Mouse (Mus musculus): ENCODE measurements around the gene Pja2.
"Not testable (repeated sequence)": the region's sequence is repeated elsewhere in the genome, so short reads cannot be mapped to it uniquely, and the experiment has no call there.

Gene Pja2

GRCm38 (mm10) chr17:64331898-64332769, at the start of gene Pja2:
Gene Pja2 (minus strand): TSS chr17:64331916.
- peak; percentile 95 to 98 for DNase-seq (ENCODE audit: low spot score in 2 of 2)

- DNase-seq (ENCODE audit: low spot score in 2 of 2) = peak; percentile 43 to 63
Measured at GRCm38 (mm10) chr17:64375327-64375726, 43.6 kb upstream of the Pja2 start.

GRCm38 (mm10) chr17:64363694-64364093, 32.0 kb upstream of the Pja2 start:
- no peak for DNase-seq (ENCODE audit: low spot score in 2 of 2)

- no peak for DNase-seq (ENCODE audit: low spot score in 2 of 2)
Measured at GRCm38 (mm10) chr17:64362570-64362969, 30.9 kb upstream of the Pja2 start.

- DNase-seq (ENCODE audit: low spot score in 2 of 2) = no peak
Measured at GRCm38 (mm10) chr17:64361911-64362425, 30.3 kb upstream of the Pja2 start.

- DNase-seq (ENCODE audit: low spot score in 2 of 2) = no peak
Measured at GRCm38 (mm10) chr17:64353940-64354339, 22.2 kb upstream of the Pja2 start.

DNA sequence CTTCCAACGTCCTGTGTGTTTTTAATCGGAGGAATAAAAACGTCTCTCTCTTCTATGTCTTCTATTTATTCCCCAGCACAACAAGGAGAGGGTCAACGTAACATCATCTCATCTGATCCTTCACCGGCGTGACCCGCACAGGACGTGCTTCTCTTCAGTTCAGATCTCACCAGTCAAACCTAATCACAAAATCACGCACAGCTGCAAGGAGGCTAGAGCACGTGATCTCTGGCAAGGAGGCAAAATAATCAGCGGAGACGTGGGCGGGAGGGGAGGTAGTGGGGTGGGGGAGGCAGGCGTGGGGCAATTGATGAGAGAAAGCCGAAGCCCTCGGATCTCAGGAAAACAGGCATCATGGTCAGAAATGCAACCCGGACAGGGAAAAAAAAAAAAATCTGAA, 14.4 kb upstream of the Pja2 start:
- no peak for DNase-seq (ENCODE audit: low spot score in 2 of 2)

DNA sequence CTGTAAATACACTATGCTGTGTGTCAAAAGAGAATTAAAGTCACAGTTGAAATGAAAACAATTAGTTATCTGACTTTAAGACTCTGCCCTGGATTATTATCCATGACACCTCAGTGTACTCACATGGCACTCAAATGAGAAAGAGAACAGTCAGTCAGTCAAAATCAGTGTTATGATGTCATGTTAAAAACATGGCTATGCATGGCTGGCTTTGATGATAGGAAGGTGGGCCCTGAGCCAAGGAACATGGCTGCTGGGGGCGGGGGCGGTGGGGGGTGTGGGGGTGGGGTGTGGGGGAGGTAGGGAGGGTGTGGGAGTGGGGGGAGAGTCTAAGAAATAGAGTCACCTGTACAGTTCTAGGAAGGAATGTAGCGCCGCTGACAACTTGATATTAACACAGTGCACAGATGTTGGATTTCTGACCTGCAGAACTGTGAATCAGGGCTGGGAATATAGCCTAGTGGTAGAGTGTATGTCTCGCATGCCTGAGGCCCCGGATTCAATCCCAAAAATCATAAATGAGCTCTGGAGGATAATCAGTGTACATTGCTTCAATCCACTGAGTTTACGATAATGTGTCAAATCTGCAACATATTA, 13.0 kb upstream of the Pja2 start:
- DNase-seq (ENCODE audit: low spot score in 2 of 2) = no peak

DNA sequence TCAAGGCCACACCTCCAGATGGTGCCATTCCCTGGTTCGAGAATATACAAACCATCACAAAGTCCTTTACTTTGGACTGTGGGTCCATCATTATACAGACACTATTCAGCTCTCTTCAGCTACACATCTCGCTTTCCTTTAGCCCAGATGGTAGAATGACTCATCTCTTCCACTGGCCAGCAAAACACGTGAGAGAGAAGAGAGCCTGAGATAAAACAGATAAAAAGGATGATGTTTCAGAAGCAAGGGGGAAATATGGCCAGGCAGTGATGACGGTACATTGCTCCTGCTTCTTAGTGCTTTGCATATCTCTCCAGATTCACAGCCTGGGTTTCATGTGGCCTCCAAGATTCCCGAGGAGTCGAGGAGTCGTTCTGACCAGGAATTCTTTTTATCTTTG, 10.0 kb upstream of the Pja2 start:
- no peak for DNase-seq (ENCODE audit: low spot score in 2 of 2)

DNA sequence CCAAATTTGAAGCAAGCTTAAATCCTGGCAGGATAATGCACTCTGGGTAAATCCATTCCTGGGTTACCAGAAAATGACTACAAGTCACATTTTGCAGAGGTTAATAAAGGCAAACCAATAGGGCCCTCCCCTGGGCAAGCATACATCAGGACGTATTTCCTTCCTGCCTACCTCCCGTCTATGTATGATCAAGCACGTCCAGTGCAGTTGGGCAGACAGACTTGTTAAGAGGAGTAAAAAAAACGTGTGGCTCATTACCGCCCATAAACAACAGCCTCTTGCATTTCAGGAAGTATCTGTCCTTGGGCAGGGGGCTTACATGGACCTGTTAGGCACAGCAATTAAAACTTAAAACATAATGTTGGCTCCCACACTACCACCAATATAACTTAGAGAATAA, 8.0 kb upstream of the Pja2 start:
- DNase-seq (ENCODE audit: low spot score in 2 of 2) = no peak

DNA sequence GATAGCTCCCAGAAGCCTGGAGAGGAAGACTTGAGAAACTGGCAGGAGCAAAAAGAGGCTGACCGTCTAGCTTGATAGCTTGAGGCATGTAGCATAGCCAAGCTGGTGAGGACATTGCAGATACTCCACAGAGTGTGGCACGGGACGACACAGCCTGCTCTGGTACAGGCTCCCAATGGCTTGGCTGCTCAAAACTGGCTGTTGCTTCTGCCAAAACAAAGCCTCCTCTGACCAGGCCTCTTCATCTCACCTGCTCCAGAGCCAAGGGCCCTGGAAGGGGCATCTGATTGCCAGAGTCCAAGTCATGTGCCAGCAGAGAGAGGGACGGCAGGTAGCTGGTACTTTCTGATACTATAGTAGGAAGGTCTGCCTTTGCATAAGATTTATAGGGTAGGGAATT, 5.5 kb upstream of the Pja2 start:
- DNase-seq (ENCODE audit: low spot score in 2 of 2) = no peak

DNA sequence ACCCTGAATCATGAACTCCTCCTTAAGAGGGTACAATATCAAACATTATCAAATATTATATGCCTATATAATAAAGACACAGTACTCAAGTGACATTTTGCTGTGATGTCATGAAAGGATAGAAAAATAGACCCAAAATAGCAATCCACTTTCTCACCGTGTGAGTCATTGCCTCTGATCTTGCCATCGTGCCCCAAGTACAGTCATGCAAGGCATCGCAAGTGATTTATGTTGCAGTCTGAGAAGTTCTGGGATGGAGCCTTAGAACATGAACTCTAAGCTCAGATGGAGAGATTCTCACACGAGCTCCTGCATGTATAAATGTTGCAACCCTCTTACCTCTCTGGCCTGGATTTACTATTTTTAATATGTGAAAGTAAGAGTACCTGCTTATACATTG, 2.2 kb upstream of the Pja2 start:
- DNase-seq (ENCODE audit: low spot score in 2 of 2) = no peak

- no peak for DNase-seq (ENCODE audit: low spot score in 2 of 2)
Measured at GRCm38 (mm10) chr17:64332770-64333096, 1.0 kb upstream of the Pja2 start.

- DNase-seq (ENCODE audit: low spot score in 2 of 2) = peak in 1 of 2 experiments; percentile 45
Measured at GRCm38 (mm10) chr17:64331291-64331897, 322 bp downstream of the Pja2 start.

DNA sequence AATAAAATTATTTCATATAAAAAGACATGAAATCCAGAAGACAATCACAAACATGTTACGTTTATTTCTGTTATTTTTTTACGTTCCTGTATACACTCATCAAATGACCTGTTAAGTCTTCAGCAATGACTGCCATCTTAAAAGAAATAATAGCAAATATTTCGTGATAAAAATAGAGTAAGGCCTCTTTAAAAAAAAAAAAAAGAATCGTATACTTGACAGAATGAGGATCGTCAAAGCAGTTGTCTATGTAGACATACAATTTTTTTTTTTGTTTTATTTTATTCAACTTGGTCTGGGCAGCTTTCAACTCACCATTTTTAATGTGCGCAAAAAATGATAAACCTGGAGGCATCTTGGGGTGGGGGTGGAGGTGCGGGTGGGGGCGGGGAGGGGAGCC, 831 bp downstream of the Pja2 start:
- no peak for DNase-seq (ENCODE audit: low spot score in 2 of 2)

- no peak for DNase-seq (ENCODE audit: low spot score in 2 of 2)
Measured at GRCm38 (mm10) chr17:64324556-64324955, 7.2 kb downstream of the Pja2 start.

DNA sequence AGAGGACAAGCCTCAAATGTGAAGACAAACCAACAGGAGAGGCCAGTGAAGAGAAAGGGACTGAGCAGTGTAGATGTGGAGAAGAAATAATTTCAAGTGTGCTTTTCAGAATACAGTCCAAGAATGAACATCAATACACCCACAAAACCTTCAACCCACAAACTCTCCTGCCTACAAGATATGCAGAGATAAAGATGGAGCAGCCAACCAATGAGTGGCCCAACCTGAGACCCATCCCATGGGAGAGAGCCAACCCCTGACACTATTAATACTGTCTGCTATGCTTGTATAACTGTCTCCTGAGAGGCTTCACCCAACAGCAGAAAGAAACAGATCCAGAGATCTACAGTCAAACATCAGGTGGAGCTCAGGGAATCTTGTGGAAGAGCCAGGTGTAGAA, 16.3 kb downstream of the Pja2 start:
- DNase-seq (ENCODE audit: low spot score in 2 of 2) = no peak

DNA sequence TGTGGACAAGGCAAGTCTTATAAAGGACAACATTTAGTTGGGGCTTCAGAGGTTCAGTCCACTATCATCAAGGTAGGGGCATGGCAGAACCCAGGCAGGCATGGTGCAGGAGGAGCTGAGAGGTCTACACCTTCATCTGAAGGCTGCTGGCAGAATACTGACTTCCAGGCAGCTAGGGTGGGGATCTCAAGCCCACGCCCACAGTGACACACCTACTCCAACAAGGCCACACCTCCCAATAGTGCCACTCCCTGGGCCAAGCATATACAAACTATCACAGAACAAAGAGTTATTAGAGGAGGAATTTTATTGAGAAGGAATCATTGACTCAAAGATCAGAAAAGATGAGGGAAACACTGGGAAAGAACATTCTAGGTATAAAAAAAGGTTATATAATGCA, 17.2 kb downstream of the Pja2 start:
- not testable (repeated sequence) for DNase-seq (ENCODE audit: low spot score in 2 of 2)

DNA sequence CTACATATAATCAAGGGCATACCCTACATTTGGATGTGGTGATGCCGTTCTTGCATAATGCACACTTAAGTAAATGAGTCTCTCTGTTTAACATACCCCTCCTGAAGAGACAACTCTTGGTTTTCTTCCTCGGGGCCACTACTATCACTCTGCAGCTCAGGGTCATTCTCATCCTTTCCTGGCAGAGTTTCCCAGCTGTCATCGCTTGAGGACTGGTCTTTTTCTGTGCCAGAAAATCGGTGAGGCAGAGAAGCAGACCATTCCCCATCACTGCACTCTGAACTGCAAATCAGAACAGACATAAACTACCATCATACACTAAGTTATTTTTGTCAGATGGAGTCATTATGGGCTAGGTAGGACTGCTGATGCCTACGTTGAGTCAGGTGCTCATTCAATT, 34.1 kb downstream of the Pja2 start:
- DNase-seq (ENCODE audit: low spot score in 2 of 2) = no peak

GRCm38 (mm10) chr17:64292740-64293139, 39.0 kb downstream of the Pja2 start:
- DNase-seq (ENCODE audit: low spot score in 2 of 2) = no peak

DNA sequence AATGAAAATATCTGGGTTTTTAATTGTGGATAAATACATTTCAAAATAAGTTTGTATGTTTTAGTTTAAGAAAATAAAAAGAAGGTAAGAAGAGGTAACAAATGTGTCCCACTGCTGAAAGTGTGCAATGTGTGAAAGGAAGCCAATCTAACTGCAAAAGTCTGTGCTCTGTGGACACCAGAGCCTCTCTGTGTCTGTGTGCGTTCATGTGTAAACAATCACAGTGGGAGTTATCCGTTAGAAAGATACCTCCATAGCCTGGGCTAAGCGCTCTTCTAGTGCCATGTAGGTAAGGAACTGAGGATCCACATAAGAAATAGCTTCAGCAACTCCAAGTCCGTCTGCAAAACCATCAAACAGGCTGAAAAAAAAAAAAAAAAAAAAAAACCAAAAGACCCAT, 42.0 kb downstream of the Pja2 start:
- no peak for DNase-seq (ENCODE audit: low spot score in 2 of 2)

- no peak for DNase-seq (ENCODE audit: low spot score in 2 of 2)
Measured at GRCm38 (mm10) chr17:64288000-64288399, 43.7 kb downstream of the Pja2 start.

DNA sequence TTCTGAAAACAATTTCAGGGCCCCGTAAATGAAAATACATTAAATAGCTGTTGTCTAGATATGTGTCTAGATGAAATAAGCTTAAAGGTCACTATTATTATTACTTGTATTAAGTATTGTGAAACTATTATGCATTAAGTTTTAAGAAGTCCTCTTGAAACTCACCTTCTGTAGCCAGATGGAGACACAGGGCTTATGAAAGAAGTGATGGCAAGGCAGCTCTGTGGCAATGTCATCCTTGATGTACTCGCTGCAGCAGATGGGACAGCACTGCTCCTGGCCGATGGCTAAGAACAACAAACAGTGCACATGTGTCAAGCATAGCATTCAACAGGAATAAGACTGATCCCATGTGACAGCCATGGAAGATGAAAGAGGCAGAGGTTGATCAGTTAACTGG, 44.9 kb downstream of the Pja2 start:
- DNase-seq (ENCODE audit: low spot score in 2 of 2) = no peak

All from frontal cortex, postnatal 25 days (tissue).